Mouse (Mus musculus): ENCODE measurements around the gene Rab3c.

GRCm38 (mm10) chr13:110138644-110139043 lies 142.2 kb downstream of the Rab3c start:
- TF ChIP-seq POLR2A (IDR thresholded peaks at IDR 0.05; ENCODE audit: insufficient read length, low read depth) (no peak), POLR2AphosphoS2 (IDR thresholded peaks at IDR 0.05; ENCODE audit: insufficient read length, low read depth) (no peak), TCF12 (IDR thresholded peaks at IDR 0.05; ENCODE audit: insufficient read depth, poor library complexity, severe bottlenecking) (no peak), MYOD1 (IDR thresholded peaks at IDR 0.05; ENCODE audit: control insufficient read depth in 1 of 3, insufficient read length in 2 of 3, low read depth in 2 of 3) (no peak), MYOG (IDR thresholded peaks at IDR 0.05; ENCODE audit: control insufficient read depth in 1 of 3, insufficient read depth in 1 of 3, insufficient read length in 2 of 3, low read depth in 2 of 3) (no peak), SRF (IDR thresholded peaks at IDR 0.05; ENCODE audit: control insufficient read depth, insufficient read length, low read depth) (no peak), E2F4 (IDR thresholded peaks at IDR 0.05; ENCODE audit: insufficient read depth) (no peak), MAX (IDR thresholded peaks at IDR 0.05; ENCODE audit: low read depth) (no peak)
